Mouse (Mus musculus) thymus, postnatal 0 days (tissue): Measurements from ENCODE around the gene Nip7. TPM values are rescaled to one million over a fixed set of nuclear protein-coding genes. Genes with fewer than 3 reads are reported as not detected.

Experiments
- microRNA-seq: library from miRNA; unstranded; fragments of <30 nt; microRNA quantifications from one replicate; pipeline ENCODE4, GENCODE M21; 2016; ENCODE audit warnings: borderline number of aligned reads
- polyA plus RNA-seq: library from polyadenylated mRNA; unstranded; fragments of >200 nt; fragmentation: Nextera tagmentation; extraction: Ambion mirVana; gene quantifications from 2 replicates; pipeline ENCODE4 v1.2.1, GENCODE M21; 2015

Nip7 gene
- polyA plus RNA-seq, 1 experiment from 2014 or later = 86.6 TPM

Small RNA genes lying within 50 kb of the gene (microRNA-seq; reads per million reads assigned to microRNA genes)
- gene Mir7075 = 2.1 reads per million

Other genes with a start within 250 kb of the Nip7 start
- 0.26 and 0.56 TPM in 2 replicates for gene Has3, start 186.6 kb upstream of the Nip7 start, polyA plus RNA-seq
- gene Utp4, start 163.2 kb upstream of the Nip7 start, polyA plus RNA-seq = 69.4 and 70.7 TPM in 2 replicates
- gene Sntb2, start 121.1 kb upstream of the Nip7 start, polyA plus RNA-seq = 5.9 and 10.0 TPM in 2 replicates
- gene Vps4a, start 25.7 kb upstream of the Nip7 start, polyA plus RNA-seq = 63.2 and 63.4 TPM in 2 replicates
- gene Pdf, start 8.3 kb upstream of the Nip7 start, polyA plus RNA-seq = 28.3 and 29.4 TPM in 2 replicates
- gene Cog8, start 188 bp upstream of the Nip7 start, polyA plus RNA-seq = 38.4 and 40.9 TPM in 2 replicates
- 0.35 and 0.48 TPM in 2 replicates for gene Tmed6, start 8.8 kb downstream of the Nip7 start, polyA plus RNA-seq
- gene Terf2, start 39.7 kb downstream of the Nip7 start, polyA plus RNA-seq = 21.6 and 26.1 TPM in 2 replicates
- 60.9 and 65.4 TPM in 2 replicates for gene Cyb5b, start 93.8 kb downstream of the Nip7 start, polyA plus RNA-seq
- 5.1 and 9.1 TPM in 2 replicates for gene Nfat5, start 236.6 kb downstream of the Nip7 start, polyA plus RNA-seq